Mouse (Mus musculus) midbrain, embryonic 15.5 days (tissue): ENCODE measurements around the gene Ldha. TPM values are rescaled to one million over a fixed set of nuclear protein-coding genes. Genes with fewer than 3 reads are reported as not detected.

Source experiments
- polyA plus RNA-seq: library from polyadenylated mRNA; unstranded; fragments of >200 nt; fragmentation: Nextera tagmentation; extraction: Ambion mirVana; gene quantifications from 2 replicates; pipeline ENCODE4 v1.2.1, GENCODE M21; 2015

Ldha gene
- polyA plus RNA-seq, 1 experiment from 2014 or later: 522 TPM

Other genes starting within 250 kb of the Ldha start
- gene Sergef, start 201.7 kb upstream of the Ldha start, polyA plus RNA-seq: 42.9 and 45.6 TPM in 2 replicates
- 0.78 and 0.80 TPM in 2 replicates for gene Tph1, start 168.9 kb upstream of the Ldha start, polyA plus RNA-seq
- 13.3 and 13.9 TPM in 2 replicates for gene Saal1, start 130.8 kb upstream of the Ldha start, polyA plus RNA-seq
- gene Saa3, start 125.8 kb upstream of the Ldha start, polyA plus RNA-seq: 0.15 TPM in 1 of 2 replicates, not detected in the other
- gene Saa4, start 108.9 kb upstream of the Ldha start, polyA plus RNA-seq: not detected in 2 replicates
- gene Saa1, start 98.5 kb upstream of the Ldha start, polyA plus RNA-seq: 0.30 and 0.31 TPM in 2 replicates
- not detected in 2 replicates for gene Saa2, start 89.7 kb upstream of the Ldha start, polyA plus RNA-seq
- gene Hps5, start 45.4 kb upstream of the Ldha start, polyA plus RNA-seq: 13.0 and 13.7 TPM in 2 replicates
- 41.2 and 44.6 TPM in 2 replicates for gene Gtf2h1, start 45.4 kb upstream of the Ldha start, polyA plus RNA-seq
- gene Ldhc, start 19.7 kb downstream of the Ldha start, polyA plus RNA-seq: 0.15 TPM in 1 of 2 replicates, not detected in the other
- gene Tsg101, start 78.5 kb downstream of the Ldha start, polyA plus RNA-seq: 370 and 380 TPM in 2 replicates
- gene Uevld, start 117.1 kb downstream of the Ldha start, polyA plus RNA-seq: 5.4 and 6.5 TPM in 2 replicates
- gene Gm9999, start 142.1 kb downstream of the Ldha start, polyA plus RNA-seq: not detected in 2 replicates
- 7.1 and 8.1 TPM in 2 replicates for gene Spty2d1, start 166.9 kb downstream of the Ldha start, polyA plus RNA-seq
- 28.3 and 29.3 TPM in 2 replicates for gene Tmem86a, start 209.1 kb downstream of the Ldha start, polyA plus RNA-seq